Mouse (Mus musculus) intestine, embryonic 15.5 days (tissue): ENCODE results near the gene 1700014D04Rik. TPM values are rescaled to one million over a fixed set of nuclear protein-coding genes. Genes with fewer than 3 reads are reported as not detected.
"Not testable (repeated sequence)": the region's sequence is repeated elsewhere in the genome, so short reads cannot be mapped to it uniquely, and the experiment has no call there.

Experiments
- ATAC-seq: fragments of 200-750 bp; cut with Nextera tagmentation; 2 replicates; pipeline ENCODE4 v1.8.0; 2017; ENCODE audit warnings: moderate TSS enrichment, moderate library complexity
- H3K27ac ChIP-seq: fragments of 300-500 bp; sonication (generic); 2 replicates; pipeline ENCODE4 v1.5.1; 2015; ENCODE audit warnings: mild to moderate bottlenecking, inconsistent platforms
- H3K27me3 ChIP-seq: fragments of 300-500 bp; sonication (generic); replicated peaks from 2 replicates; pipeline ENCODE4 v1.6.1; 2015; ENCODE audit warnings: inconsistent platforms
- H3K36me3 ChIP-seq: fragments of 300-500 bp; sonication (generic); 2 replicates; pipeline ENCODE4 v1.6.1; 2015; ENCODE audit warnings: inconsistent platforms
- H3K4me1 ChIP-seq: fragments of 300-500 bp; sonication (generic); replicated peaks from 2 replicates; pipeline ENCODE4 v1.6.1; 2015; ENCODE audit warnings: inconsistent platforms
- H3K4me2 ChIP-seq: fragments of 300-500 bp; sonication (generic); replicated peaks from 2 replicates; pipeline ENCODE4 v1.6.1; 2015; ENCODE audit warnings: mild to moderate bottlenecking, inconsistent platforms
- H3K4me3 ChIP-seq: fragments of 300-500 bp; sonication (generic); replicated peaks from 2 replicates; pipeline ENCODE4 v1.5.1; 2015; ENCODE audit warnings: inconsistent platforms
- H3K9ac ChIP-seq: fragments of 300-500 bp; sonication (generic); 2 replicates; pipeline ENCODE4 v1.6.1; 2015; ENCODE audit warnings: inconsistent platforms
- H3K9me3 ChIP-seq: fragments of 300-500 bp; sonication (generic); 2 replicates; pipeline ENCODE4 v1.6.1; 2016; ENCODE audit warnings: inconsistent platforms
- WGBS: fragments of 180-500 bp; shearing (Covaris S2); methylation state at CpG from one replicate; pipeline ENCODE4 v1.1.7; 2015; 5-methylcytosine and 5-hydroxymethylcytosine counted together
- polyA plus RNA-seq: library from polyadenylated mRNA; unstranded; fragments of >200 nt; fragmentation: Nextera tagmentation; extraction: Ambion mirVana; gene quantifications from 2 replicates; pipeline ENCODE4 v1.2.1, GENCODE M21; 2015

1700014D04Rik gene
- polyA plus RNA-seq = not detected in 2 replicates

DNA sequence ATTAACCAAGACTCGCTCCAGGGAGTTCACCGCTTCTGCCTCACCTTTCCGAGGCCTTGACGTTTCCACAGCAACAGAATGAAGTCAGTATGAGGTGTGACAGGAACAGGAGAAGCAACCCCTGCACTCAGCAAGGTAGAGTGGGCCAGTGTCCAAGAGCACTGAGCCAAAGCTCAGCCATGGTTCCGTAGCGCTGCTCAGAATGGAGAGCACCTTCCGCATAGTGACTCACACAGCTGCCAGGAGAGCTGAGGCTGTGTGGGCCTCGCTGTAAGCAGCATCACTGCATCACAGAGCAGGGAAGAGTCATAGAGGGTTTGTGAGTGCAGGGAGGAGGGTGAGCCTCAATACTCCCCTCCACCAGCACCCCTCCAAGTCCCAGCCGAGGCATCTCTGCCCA, at the start of gene 1700014D04Rik:
1700014D04Rik (minus strand) TSS at position 42 of the 400 bp plus-strand sequence.
- Histone ChIP-seq H3K27me3 (no peaks in the 10 kb centered on the region), H3K4me1 (no peaks in the 10 kb centered on the region), H3K36me3 (no peaks in the 10 kb centered on the region), H3K4me2 (no peak within 1 kb of the TSS), H3K27ac (no peak within 1 kb of the TSS), H3K4me3 (no peak within 1 kb of the TSS), H3K9ac (no peak within 1 kb of the TSS), H3K9me3 (no peaks in the 10 kb centered on the region)
- no peak for ATAC-seq
- 84% methylated on average over 9 of the region's 9 CpGs for WGBS

DNA sequence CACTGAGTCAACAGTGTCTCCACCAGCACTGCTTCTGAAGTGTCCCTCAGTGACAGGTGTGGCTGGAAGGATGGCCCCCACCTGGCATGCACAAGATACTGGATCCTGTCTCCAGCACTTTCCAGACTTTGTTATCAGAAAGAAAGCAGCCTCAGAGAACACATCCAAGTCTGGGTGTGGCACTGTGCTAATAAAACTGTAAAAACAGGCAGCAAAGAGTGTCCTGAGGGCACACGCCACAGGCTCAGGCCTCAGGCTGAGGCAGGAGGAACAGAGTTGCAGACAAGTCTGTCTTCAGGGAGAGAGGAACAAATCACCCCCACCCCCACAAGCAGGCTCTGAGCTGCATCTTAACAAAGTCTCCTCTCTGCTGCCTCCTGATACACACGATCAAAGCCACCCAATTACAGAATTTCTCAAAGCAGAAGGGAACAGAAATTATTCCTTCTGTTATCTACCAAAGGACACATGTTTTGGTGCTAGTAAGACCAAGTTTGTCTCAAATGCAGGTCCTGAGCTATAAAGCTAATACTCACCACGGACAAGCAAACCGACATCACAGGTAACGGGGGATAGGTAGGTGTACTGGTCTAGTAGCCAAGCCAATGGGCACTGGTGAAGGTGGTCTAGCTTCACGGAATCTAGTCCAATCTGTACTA, 49.4 kb upstream of the 1700014D04Rik start:
- no peak overlapping the region for H3K9ac ChIP-seq
- peaks cover 64% of the 10 kb centered on the region for H3K36me3 ChIP-seq
- no peaks in the 10 kb centered on the region for H3K9me3 ChIP-seq
- 0 out of 2 replicates have a peak, but pooled peaks cover 2% of the 10 kb centered on the region for H3K4me1 ChIP-seq
- 86% methylated on average over 6 of the region's 6 CpGs for WGBS
- no peak overlapping the region for H3K27ac ChIP-seq
- no peak overlapping the region for H3K4me2 ChIP-seq
- H3K4me3 ChIP-seq = no peak overlapping the region
- ATAC-seq = peak; percentile 92
- no peaks in the 10 kb centered on the region for H3K27me3 ChIP-seq

DNA sequence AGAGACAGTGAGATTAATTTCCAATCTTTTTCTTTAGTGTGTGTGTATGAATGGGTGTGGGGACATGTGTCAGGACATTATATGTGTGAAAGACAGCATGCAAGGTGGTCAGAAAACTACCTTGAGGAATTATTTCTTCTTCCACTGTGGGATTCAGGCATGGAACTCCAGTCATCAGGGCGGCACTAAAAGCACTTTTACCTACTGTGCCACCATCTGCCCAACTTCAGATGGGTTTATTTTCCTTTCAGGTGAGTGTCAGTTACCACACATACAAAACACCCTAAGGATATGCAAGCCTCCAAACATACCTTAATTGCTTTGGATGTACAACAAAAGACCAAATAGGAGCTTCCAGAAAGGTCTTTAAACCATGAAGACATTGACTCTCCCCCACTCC, 48.2 kb upstream of the 1700014D04Rik start:
- Histone ChIP-seq H3K27ac (no peak overlapping the region), H3K4me3 (no peak overlapping the region), H3K27me3 (no peaks in the 10 kb centered on the region), H3K4me2 (no peak overlapping the region), H3K9me3 (no peaks in the 10 kb centered on the region), H3K9ac (no peak overlapping the region), H3K36me3 (peaks cover 60% of the 10 kb centered on the region), H3K4me1 (0 out of 2 replicates have a peak, but pooled peaks cover 2% of the 10 kb centered on the region)
- no peak for ATAC-seq
- 97% methylated on average over 1 of the region's 1 CpGs for WGBS

DNA sequence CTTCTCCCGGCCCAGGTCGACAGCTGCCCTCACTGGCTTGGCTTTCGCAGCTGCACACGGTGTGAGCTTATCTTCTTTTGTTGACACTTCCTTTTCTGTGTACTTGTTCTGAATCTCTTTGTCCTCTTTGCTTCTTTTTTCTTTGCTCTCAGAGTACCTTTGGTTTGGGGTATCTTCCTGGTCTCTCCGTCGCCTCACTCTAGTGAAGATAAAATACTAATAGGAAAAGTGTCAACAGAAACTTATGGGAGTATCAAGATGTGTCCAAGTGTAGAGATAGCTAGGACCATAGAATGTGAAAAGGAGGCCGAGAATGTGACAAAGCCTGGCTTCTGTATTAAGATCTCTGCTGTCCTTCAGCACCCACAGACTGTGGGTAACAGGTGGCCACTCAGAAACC, 35.6 kb upstream of the 1700014D04Rik start, which contains the start of gene Gm49354:
Gm49354 (minus strand) TSS at position 101 of the 400 bp plus-strand sequence.
- Histone ChIP-seq H3K36me3 (peaks cover 69% of the 10 kb centered on the region), H3K9me3 (no peaks in the 10 kb centered on the region), H3K4me2 (no peak within 1 kb of the TSS), H3K4me1 (no peaks in the 10 kb centered on the region), H3K27me3 (no peaks in the 10 kb centered on the region), H3K4me3 (no peak within 1 kb of the TSS), H3K27ac (no peak within 1 kb of the TSS), H3K9ac (no peak within 1 kb of the TSS)
- no peak for ATAC-seq
- WGBS = 78% methylated on average over 7 of the region's 7 CpGs

DNA sequence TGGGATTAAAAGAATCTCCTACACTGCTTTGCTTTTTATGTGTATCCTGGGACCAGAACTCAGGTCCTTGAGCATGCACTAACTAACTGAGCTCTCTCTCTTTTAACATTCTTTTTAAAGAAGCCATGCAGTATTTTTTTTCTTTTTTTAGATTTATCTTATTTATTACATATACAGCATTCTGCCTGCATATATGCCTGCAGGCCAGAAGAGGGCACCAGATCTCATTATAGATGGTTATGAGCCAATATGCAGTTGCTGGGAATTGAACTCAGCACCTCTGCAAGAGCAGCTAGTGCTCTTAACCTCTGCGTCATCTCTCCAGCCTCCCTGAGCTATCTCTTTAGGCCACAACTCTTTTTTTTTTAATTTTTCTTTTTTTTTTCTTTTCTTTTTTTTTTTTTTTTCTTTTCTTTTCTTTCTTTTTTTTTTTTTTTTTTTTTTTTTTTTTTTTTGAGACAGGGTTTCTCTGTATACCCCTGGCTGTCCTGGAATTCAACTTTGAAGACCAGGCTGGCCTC, 33.3 kb upstream of the 1700014D04Rik start:
- not testable (repeated sequence) for H3K27ac ChIP-seq, ATAC-seq, H3K4me1 ChIP-seq, H3K9me3 ChIP-seq, H3K9ac ChIP-seq, H3K4me2 ChIP-seq, H3K4me3 ChIP-seq, H3K27me3 ChIP-seq
- WGBS = 94% methylated on average over 1 of the region's 1 CpGs
- H3K36me3 ChIP-seq = peaks cover 64% of the 10 kb centered on the region

DNA sequence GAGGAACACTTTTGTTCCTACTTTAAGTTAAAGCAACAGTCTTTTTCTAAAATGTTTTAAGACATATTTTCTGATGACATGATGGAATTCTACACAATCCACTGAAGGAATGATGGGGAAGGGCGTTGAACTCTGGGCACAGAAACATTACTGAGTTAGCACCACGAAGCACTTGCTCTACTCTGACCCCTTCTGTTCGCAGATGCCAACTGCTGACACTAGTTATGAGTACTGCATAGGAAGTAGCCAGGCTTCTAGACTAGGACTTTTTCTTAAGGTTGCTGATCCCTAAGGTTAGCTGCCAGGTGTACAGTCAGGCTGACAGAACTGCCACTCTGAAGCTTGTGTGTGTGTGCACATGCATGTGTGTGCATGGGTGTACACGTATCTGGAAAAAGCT, 32.7 kb upstream of the 1700014D04Rik start:
- WGBS = 88% methylated on average over 4 of the region's 4 CpGs
- Histone ChIP-seq H3K4me1 (no peaks in the 10 kb centered on the region), H3K9ac (no peak overlapping the region), H3K4me3 (no peak overlapping the region), H3K27me3 (no peaks in the 10 kb centered on the region), H3K4me2 (no peak overlapping the region), H3K36me3 (peaks cover 62% of the 10 kb centered on the region), H3K9me3 (no peaks in the 10 kb centered on the region), H3K27ac (no peak overlapping the region)
- ATAC-seq = no peak

DNA sequence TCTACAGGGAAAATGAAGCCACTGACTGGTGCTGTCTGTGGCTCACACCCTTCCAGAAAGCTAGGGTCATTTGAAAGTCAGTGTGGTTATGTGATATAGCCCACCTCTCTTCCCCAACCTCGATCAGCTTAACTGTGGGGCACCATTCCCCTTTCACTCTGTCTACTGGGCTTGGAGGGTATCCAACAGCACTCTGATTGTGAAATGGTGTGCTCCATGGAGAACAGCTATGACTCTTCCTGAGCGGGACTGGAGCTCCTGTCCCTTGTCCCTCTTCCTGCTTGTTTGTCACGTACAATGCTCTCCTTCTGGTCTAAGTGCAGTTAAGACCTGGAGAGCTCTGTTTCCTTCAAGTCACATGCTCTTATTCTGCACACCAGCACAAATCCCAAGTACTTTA, 28.6 kb upstream of the 1700014D04Rik start:
- Histone ChIP-seq H3K4me2 (no peak overlapping the region), H3K36me3 (peaks cover 25% of the 10 kb centered on the region), H3K9ac (no peak overlapping the region), H3K27ac (no peak overlapping the region), H3K4me3 (no peak overlapping the region), H3K4me1 (peaks cover 9% of the 10 kb centered on the region; the same call in 1 of the 2 replicates), H3K9me3 (no peaks in the 10 kb centered on the region), H3K27me3 (no peaks in the 10 kb centered on the region)
- ATAC-seq = no peak
- WGBS = 77% methylated on average over 3 of the region's 3 CpGs

DNA sequence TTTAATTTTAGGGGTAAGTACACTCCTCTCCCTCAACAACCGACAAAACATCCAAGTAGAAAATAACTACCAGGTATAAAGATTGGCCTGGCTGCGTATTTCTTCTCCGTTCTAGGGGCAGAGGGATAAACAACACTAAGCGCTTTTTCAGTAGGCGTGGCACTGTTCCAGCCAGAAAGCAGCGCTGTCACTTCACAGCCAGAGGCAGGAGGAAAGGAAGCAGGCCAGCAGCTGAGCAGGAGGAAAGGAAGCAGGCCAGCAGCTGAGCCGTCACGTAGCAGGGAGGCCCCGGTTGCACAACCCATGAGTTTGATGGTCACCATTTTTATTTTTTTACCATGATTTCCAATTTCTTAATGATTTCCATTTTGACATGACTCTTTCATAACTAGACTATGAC, 24.7 kb upstream of the 1700014D04Rik start:
- Histone ChIP-seq H3K27me3 (no peaks in the 10 kb centered on the region), H3K36me3 (0 out of 2 replicates have a peak, but pooled peaks cover 5% of the 10 kb centered on the region), H3K9ac (no peak overlapping the region), H3K4me2 (peak overlapping the region; percentile 84), H3K4me1 (peaks cover 29% of the 10 kb centered on the region), H3K4me3 (no peak overlapping the region), H3K9me3 (no peaks in the 10 kb centered on the region), H3K27ac (peak overlapping the region; percentile 99)
- peak; percentile 16; the same call in 1 of the 2 replicates for ATAC-seq
- WGBS = 19% methylated on average over 9 of the region's 9 CpGs

DNA sequence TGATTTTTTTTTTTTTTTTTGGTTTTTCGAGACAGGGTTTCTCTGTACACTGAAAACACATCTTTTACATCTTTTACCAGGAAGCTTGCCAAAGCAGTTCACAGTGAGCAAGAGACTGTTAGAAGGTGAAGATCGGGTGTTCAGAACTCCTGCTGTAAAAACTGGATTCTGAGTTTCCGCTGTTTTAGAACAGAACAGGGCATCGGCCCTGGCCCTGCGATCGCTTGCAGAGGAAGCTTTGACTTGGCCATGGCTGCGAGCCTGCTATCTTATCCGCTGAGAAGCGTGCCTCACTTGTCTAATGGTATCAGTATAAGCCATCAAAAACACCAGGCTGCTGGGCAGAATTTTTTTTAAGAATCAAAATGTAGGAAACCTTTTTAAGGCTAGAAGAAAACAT, 24.3 kb upstream of the 1700014D04Rik start:
- Histone ChIP-seq H3K27me3 (no peaks in the 10 kb centered on the region), H3K4me2 (peak overlapping the region; percentile 84), H3K4me1 (peaks cover 30% of the 10 kb centered on the region), H3K4me3 (no peak overlapping the region), H3K9ac (no peak overlapping the region), H3K9me3 (no peaks in the 10 kb centered on the region), H3K36me3 (0 out of 2 replicates have a peak, but pooled peaks cover 4% of the 10 kb centered on the region), H3K27ac (peak overlapping the region; percentile 99)
- WGBS = 51% methylated on average over 9 of the region's 9 CpGs
- ATAC-seq = no peak

DNA sequence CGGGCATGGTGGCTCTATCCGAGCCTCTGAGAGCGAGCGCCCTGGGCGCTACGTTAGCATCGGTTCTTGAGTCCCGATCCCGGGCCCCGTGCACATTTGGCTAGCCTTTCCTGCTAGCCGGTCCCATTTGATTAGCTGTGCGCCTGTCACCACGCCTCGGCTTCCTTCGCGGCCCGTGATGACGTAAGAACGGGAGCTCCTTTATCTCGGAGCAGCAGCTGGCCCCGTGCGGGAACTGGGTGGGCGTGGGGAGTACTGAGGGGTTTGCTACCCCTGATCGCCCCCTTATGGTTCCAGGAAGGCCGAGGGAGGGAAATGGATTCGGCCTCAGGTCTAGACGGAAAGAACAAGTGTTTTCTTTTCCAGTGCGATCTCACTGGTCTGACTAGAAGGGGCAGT, 23.6 kb upstream of the 1700014D04Rik start:
- peak overlapping the region; percentile 99 for H3K27ac ChIP-seq
- peak; percentile 83 for ATAC-seq
- peak overlapping the region; percentile 67 for H3K9ac ChIP-seq
- peak overlapping the region; percentile 87 for H3K4me3 ChIP-seq
- H3K36me3 ChIP-seq = 0 out of 2 replicates have a peak, but pooled peaks cover under 1% of the 10 kb centered on the region
- peak overlapping the region; percentile 84 for H3K4me2 ChIP-seq
- no peaks in the 10 kb centered on the region for H3K9me3 ChIP-seq
- no peaks in the 10 kb centered on the region for H3K27me3 ChIP-seq
- peaks cover 33% of the 10 kb centered on the region for H3K4me1 ChIP-seq
- WGBS = under 1% methylated on average over 28 of the region's 28 CpGs

DNA sequence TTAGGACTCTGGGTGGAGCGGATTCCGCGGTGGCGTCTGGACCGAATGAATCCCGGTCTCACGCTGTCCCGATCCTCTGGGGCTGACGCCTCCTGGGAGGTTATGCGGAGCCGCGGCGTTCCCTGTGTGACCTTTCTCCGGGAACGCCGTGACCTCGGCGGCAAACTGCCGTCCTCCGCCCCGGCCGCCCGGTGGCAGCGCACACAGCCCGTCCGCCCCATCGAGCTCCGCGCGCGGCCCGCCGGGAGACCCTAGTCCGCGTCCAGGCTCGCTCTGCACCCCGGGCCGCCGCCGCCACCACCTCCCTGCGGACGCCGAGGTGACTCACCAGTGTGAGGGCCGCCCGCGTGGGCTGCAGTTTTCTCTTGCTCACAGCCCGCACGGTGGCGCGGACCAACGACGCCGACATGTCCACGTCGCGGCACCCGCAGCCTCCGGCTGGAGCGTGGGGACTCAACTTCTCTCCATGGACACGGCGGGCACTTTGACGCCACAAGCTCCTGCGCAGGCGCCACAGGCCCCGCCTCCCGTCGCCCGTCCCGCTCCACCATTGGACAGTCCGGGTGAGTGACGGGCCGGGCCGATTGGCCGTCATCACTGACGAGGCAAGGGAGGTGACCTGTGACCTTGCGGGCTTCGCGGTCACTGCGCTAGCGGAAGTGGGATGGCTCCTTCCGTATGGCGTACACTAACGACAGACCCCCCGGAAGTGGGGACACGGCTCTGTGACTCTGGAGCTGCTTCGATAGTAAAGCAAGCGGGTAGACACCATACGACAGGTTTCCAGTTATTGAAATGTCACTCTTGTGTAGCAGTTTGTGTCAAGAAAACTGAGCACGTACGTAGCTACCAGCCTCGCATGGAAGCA, 23.0 kb upstream of the 1700014D04Rik start, which contains the start of gene Isca1:
Isca1 (minus strand) TSS at position 515 of the 868 bp plus-strand sequence.
- Histone ChIP-seq H3K27ac (peak within 1 kb of the TSS; percentile 99), H3K27me3 (no peaks in the 10 kb centered on the region), H3K9me3 (no peaks in the 10 kb centered on the region), H3K4me1 (peaks cover 33% of the 10 kb centered on the region), H3K4me3 (peak within 1 kb of the TSS; percentile 87), H3K9ac (peak within 1 kb of the TSS; percentile 84), H3K36me3 (no peaks in the 10 kb centered on the region), H3K4me2 (peak within 1 kb of the TSS; percentile 84)
- under 1% methylated on average over 91 of the region's 91 CpGs for WGBS
- ATAC-seq = peak; percentile 97

DNA sequence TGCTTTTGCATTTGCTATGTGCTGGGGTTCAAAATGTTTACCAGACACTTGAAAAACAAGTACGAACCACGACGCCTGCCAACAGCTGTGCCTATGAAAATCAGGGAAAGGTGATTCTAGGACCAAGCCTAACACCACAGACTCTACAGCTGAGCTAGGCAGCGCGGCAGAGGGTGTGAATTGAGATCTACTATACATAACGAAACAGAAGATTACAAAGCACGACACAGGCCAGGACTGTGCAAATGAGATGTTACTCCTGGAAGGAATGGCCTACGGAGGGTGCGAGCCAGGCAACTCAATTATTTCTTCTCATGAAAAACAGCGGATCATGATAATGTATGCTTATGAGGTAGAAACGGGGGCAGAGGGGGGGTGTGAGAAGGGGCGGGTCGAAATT, 22.0 kb upstream of the 1700014D04Rik start:
- peak overlapping the region; percentile 84 for H3K9ac ChIP-seq
- H3K27ac ChIP-seq = no peak overlapping the region
- H3K4me3 ChIP-seq = peak overlapping the region; percentile 87
- H3K4me1 ChIP-seq = peaks cover 33% of the 10 kb centered on the region
- 28% methylated on average over 13 of the region's 13 CpGs for WGBS
- ATAC-seq = no peak
- no peaks in the 10 kb centered on the region for H3K9me3 ChIP-seq
- H3K27me3 ChIP-seq = no peaks in the 10 kb centered on the region
- no peaks in the 10 kb centered on the region for H3K36me3 ChIP-seq
- H3K4me2 ChIP-seq = peak overlapping the region; percentile 84
